Mouse (Mus musculus): ENCODE results near the gene Tmem245. TPM values are rescaled to one million over a fixed set of nuclear protein-coding genes. Genes with fewer than 3 reads are reported as not detected.

Gene Tmem245
- polyA plus RNA-seq, 1 experiment from 2014 or later = 6.5 TPM

DNA sequence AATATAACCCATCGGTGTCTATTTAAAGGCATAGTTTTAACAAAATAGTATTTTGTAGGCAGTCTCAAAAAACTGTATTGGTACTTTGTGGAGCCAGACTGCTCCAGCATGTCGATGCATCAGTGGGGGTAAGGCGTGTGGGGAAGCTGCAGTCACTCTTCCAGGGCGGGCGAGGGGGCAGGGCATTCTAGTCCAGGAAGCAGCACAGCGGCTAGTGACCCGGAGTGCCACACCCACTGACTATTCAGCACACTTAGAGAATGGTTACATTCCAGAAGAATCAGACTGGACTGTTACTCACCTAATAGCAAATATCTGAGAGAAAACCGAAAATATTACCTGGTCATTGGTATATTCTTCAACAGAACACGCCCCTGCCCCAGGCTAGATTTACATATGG, 10.3 kb upstream of the Tmem245 start:
- H3K27ac ChIP-seq (ENCODE audit: low read depth, low read length) = no peak overlapping the region
- DNase-seq (ENCODE audit: low spot score) (no peak), ATAC-seq (ENCODE audit: low FRiP score) (no peak)
- H3K36me3 ChIP-seq (ENCODE audit: control insufficient read depth, insufficient read depth, low read length) = no peaks in the 10 kb centered on the region
- no peak overlapping the region for H3K4me2 ChIP-seq (replicated peaks; ENCODE audit: low read depth, low read length)
- no peaks in the 10 kb centered on the region for H3K9me3 ChIP-seq (ENCODE audit: control insufficient read depth, low read length)
- no peaks in the 10 kb centered on the region for H3K4me1 ChIP-seq (replicated peaks; ENCODE audit: control insufficient read depth, insufficient read depth, low read length)
- H3K4me3 ChIP-seq (ENCODE audit: low read depth, low read length) = no peak overlapping the region
- H3K27me3 ChIP-seq (ENCODE audit: control insufficient read depth, insufficient read depth, low read length) = no peaks in the 10 kb centered on the region
- 64% methylated on average over 9 of the region's 9 CpGs for WGBS
- H3K9ac ChIP-seq (ENCODE audit: low read depth, low read length) = no peak overlapping the region

DNA sequence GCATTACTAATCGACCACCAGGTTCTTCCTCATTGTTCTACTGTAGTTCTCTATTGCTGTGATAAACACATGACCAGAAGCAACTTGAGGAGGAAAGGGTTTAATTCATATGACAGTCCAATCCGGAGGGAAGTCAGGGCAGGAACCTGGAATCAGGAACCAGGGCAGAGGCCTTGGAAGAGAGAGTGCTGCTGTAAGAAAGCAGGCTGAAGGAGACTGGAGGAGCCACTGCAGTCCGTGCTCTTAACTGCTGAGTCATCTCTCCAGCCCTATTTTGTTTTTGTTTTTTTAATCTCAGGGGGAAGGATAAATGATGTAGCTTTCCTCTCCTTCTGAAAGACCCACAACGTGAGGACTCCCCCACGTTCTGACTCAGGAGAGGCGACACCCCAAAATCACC, 6.0 kb upstream of the Tmem245 start:
- Histone ChIP-seq H3K36me3 (ENCODE audit: control insufficient read depth, insufficient read depth, low read length) (no peaks in the 10 kb centered on the region), H3K27ac (ENCODE audit: low read depth, low read length) (no peak overlapping the region), H3K4me2 (replicated peaks; ENCODE audit: low read depth, low read length) (no peak overlapping the region), H3K27me3 (ENCODE audit: control insufficient read depth, insufficient read depth, low read length) (no peaks in the 10 kb centered on the region), H3K4me3 (ENCODE audit: low read depth, low read length) (no peak overlapping the region), H3K9ac (ENCODE audit: low read depth, low read length) (no peak overlapping the region), H3K9me3 (ENCODE audit: control insufficient read depth, low read length) (no peaks in the 10 kb centered on the region), H3K4me1 (replicated peaks; ENCODE audit: control insufficient read depth, insufficient read depth, low read length) (no peaks in the 10 kb centered on the region)
- DNase-seq (ENCODE audit: low spot score) (no peak), ATAC-seq (ENCODE audit: low FRiP score) (no peak)
- WGBS = 63% methylated on average over 6 of the region's 6 CpGs

DNA sequence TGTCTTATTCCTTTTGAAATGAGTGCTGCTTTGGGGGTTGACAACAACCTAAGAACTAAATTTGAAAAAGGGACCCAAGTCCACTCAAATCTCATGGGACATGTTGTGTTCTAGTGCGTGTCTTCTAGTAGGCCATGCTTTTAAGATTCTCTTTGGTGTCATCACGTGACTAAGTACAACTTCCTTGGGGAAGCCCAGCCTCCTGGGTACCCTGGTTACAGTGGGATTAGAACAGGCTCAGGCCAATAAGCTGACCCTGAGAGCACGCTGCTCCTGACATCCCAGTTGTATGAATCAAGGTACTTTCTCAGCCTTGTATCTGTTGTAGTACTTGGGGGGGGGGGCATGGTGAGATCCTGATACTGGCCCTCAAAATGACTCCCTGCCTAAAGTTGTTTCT, 4.5 kb upstream of the Tmem245 start:
- H3K36me3 ChIP-seq (ENCODE audit: control insufficient read depth, insufficient read depth, low read length) = no peaks in the 10 kb centered on the region
- no peak overlapping the region for H3K4me3 ChIP-seq (ENCODE audit: low read depth, low read length)
- no peaks in the 10 kb centered on the region for H3K4me1 ChIP-seq (replicated peaks; ENCODE audit: control insufficient read depth, insufficient read depth, low read length)
- 86% methylated on average over 3 of the region's 3 CpGs for WGBS
- no peaks in the 10 kb centered on the region for H3K27me3 ChIP-seq (ENCODE audit: control insufficient read depth, insufficient read depth, low read length)
- no peak overlapping the region for H3K27ac ChIP-seq (ENCODE audit: low read depth, low read length)
- H3K4me2 ChIP-seq (replicated peaks; ENCODE audit: low read depth, low read length) = no peak overlapping the region
- no peak for DNase-seq (ENCODE audit: low spot score)
- no peak for ATAC-seq (ENCODE audit: low FRiP score)
- H3K9me3 ChIP-seq (ENCODE audit: control insufficient read depth, low read length) = no peaks in the 10 kb centered on the region
- no peak overlapping the region for H3K9ac ChIP-seq (ENCODE audit: low read depth, low read length)

DNA sequence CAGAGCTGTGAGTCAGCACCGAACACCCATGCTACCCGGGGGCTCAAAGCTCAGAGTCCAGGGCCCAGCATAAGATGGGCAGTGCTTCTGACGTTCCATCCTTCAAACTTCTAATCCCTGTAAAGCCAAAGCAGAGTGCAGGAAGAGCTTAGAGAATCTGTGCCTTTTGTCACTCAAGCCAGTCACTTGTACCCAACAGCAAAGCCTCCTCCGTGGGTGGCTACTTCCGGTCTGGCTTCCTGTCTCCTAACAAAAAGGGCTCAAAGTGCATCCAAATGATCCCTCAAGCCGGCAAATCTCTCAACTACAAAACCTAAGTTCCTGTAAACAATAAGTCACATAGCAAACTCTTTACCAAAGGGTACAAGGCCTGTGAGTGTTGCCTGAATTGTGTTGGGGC, 2.3 kb upstream of the Tmem245 start:
- H3K36me3 ChIP-seq (ENCODE audit: control insufficient read depth, insufficient read depth, low read length) = no peaks in the 10 kb centered on the region
- no peak overlapping the region for H3K4me3 ChIP-seq (ENCODE audit: low read depth, low read length)
- no peaks in the 10 kb centered on the region for H3K9me3 ChIP-seq (ENCODE audit: control insufficient read depth, low read length)
- no peak overlapping the region for H3K4me2 ChIP-seq (replicated peaks; ENCODE audit: low read depth, low read length)
- H3K9ac ChIP-seq (ENCODE audit: low read depth, low read length) = no peak overlapping the region
- H3K27me3 ChIP-seq (ENCODE audit: control insufficient read depth, insufficient read depth, low read length) = no peaks in the 10 kb centered on the region
- DNase-seq (ENCODE audit: low spot score) (no peak), ATAC-seq (ENCODE audit: low FRiP score) (no peak)
- 76% methylated on average over 6 of the region's 6 CpGs for WGBS
- peaks cover 6% of the 10 kb centered on the region; the same call in 1 of the 2 replicates for H3K4me1 ChIP-seq (replicated peaks; ENCODE audit: control insufficient read depth, insufficient read depth, low read length)
- no peak overlapping the region for H3K27ac ChIP-seq (ENCODE audit: low read depth, low read length)

- peak overlapping the region; percentile 83 for H3K9ac ChIP-seq (ENCODE audit: low read depth, low read length)
- H3K4me3 ChIP-seq (ENCODE audit: low read depth, low read length) = peak overlapping the region; percentile 83
- no peaks in the 10 kb centered on the region for H3K36me3 ChIP-seq (ENCODE audit: control insufficient read depth, insufficient read depth, low read length)
- WGBS = 1% methylated on average over 14 of the region's 14 CpGs
- H3K4me1 ChIP-seq (replicated peaks; ENCODE audit: control insufficient read depth, insufficient read depth, low read length) = peaks cover 6% of the 10 kb centered on the region; the same call in 1 of the 2 replicates
- H3K4me2 ChIP-seq (replicated peaks; ENCODE audit: low read depth, low read length) = peak overlapping the region; percentile 90
- H3K9me3 ChIP-seq (ENCODE audit: control insufficient read depth, low read length) = no peaks in the 10 kb centered on the region
- 0 out of 2 replicates have a peak overlapping the region, but pooled peaks have one; percentile 82 for H3K27ac ChIP-seq (ENCODE audit: low read depth, low read length)
- ATAC-seq (ENCODE audit: low FRiP score) = no peak
- H3K27me3 ChIP-seq (ENCODE audit: control insufficient read depth, insufficient read depth, low read length) = no peaks in the 10 kb centered on the region
- no peak for DNase-seq (ENCODE audit: low spot score)
Observed at GRCm38 (mm10) chr4:56946180-56946579, 1.1 kb downstream of the Tmem245 start.

DNA sequence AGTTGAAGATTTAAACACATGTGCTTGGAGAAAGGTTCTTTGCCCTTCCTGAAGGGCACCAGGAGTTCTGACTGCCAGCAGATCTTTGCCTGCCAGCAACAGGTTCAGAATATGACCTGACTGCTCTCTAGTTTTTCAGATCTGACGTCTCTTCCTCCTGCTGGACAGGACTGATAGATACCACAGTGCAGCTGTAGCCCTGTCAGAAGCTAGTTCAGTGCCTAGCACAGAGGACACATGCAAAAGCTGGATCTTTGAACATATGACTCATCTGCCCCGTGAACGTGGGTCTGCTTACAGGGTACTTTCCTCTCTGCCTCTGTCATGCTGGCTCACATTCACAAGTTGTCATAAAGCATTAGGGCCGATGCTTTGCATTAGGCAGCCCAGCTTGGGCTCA, 3.0 kb downstream of the Tmem245 start:
- no peak for ATAC-seq (ENCODE audit: low FRiP score)
- H3K4me3 ChIP-seq (ENCODE audit: low read depth, low read length) = no peak overlapping the region
- no peak for DNase-seq (ENCODE audit: low spot score)
- H3K4me2 ChIP-seq (replicated peaks; ENCODE audit: low read depth, low read length) = no peak overlapping the region
- H3K9ac ChIP-seq (ENCODE audit: low read depth, low read length) = no peak overlapping the region
- H3K36me3 ChIP-seq (ENCODE audit: control insufficient read depth, insufficient read depth, low read length) = no peaks in the 10 kb centered on the region
- no peak overlapping the region for H3K27ac ChIP-seq (ENCODE audit: low read depth, low read length)
- 76% methylated on average over 4 of the region's 4 CpGs for WGBS
- no peaks in the 10 kb centered on the region for H3K27me3 ChIP-seq (ENCODE audit: control insufficient read depth, insufficient read depth, low read length)
- no peaks in the 10 kb centered on the region for H3K9me3 ChIP-seq (ENCODE audit: control insufficient read depth, low read length)
- peaks cover 6% of the 10 kb centered on the region; the same call in 1 of the 2 replicates for H3K4me1 ChIP-seq (replicated peaks; ENCODE audit: control insufficient read depth, insufficient read depth, low read length)

DNA sequence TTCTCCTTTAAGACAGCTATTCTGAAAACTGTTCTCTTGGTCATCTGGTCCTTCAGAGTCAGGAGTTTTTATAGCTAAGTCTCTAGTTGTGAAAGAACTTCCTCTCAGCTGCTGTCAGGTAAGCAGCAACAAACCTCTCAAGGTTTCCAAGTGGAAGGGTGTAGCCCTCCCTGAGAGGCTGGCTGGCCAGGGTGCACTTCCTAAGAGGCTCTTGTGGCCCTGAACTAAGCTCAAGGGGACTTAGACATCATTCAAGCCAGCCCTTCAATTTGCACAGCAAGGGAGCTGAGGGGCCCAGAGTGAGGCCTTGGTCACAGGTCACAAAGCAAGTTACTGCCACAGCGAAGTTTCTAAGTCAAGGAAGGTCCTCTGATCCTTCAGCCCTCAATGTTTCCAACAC, 4.0 kb downstream of the Tmem245 start:
- H3K9ac ChIP-seq (ENCODE audit: low read depth, low read length) = no peak overlapping the region
- no peak overlapping the region for H3K4me3 ChIP-seq (ENCODE audit: low read depth, low read length)
- peaks cover 6% of the 10 kb centered on the region; the same call in 1 of the 2 replicates for H3K4me1 ChIP-seq (replicated peaks; ENCODE audit: control insufficient read depth, insufficient read depth, low read length)
- DNase-seq (ENCODE audit: low spot score) (no peak), ATAC-seq (ENCODE audit: low FRiP score) (no peak)
- 55% methylated on average over 1 of the region's 1 CpGs for WGBS
- H3K9me3 ChIP-seq (ENCODE audit: control insufficient read depth, low read length) = no peaks in the 10 kb centered on the region
- H3K36me3 ChIP-seq (ENCODE audit: control insufficient read depth, insufficient read depth, low read length) = no peaks in the 10 kb centered on the region
- no peak overlapping the region for H3K4me2 ChIP-seq (replicated peaks; ENCODE audit: low read depth, low read length)
- H3K27ac ChIP-seq (ENCODE audit: low read depth, low read length) = no peak overlapping the region
- no peaks in the 10 kb centered on the region for H3K27me3 ChIP-seq (ENCODE audit: control insufficient read depth, insufficient read depth, low read length)

- Histone ChIP-seq H3K27ac (ENCODE audit: low read depth, low read length) (no peak overlapping the region), H3K4me2 (replicated peaks; ENCODE audit: low read depth, low read length) (no peak overlapping the region), H3K9ac (ENCODE audit: low read depth, low read length) (no peak overlapping the region), H3K4me3 (ENCODE audit: low read depth, low read length) (no peak overlapping the region), H3K9me3 (ENCODE audit: control insufficient read depth, low read length) (no peaks in the 10 kb centered on the region), H3K27me3 (ENCODE audit: control insufficient read depth, insufficient read depth, low read length) (no peaks in the 10 kb centered on the region), H3K36me3 (ENCODE audit: control insufficient read depth, insufficient read depth, low read length) (no peaks in the 10 kb centered on the region), H3K4me1 (replicated peaks; ENCODE audit: control insufficient read depth, insufficient read depth, low read length) (peaks cover 6% of the 10 kb centered on the region; the same call in 1 of the 2 replicates)
- no peak for ATAC-seq (ENCODE audit: low FRiP score)
- no peak for DNase-seq (ENCODE audit: low spot score)
- WGBS = 91% methylated on average over 1 of the region's 1 CpGs
Observed at GRCm38 (mm10) chr4:56942567-56942966, 4.7 kb downstream of the Tmem245 start.

GRCm38 (mm10) chr4:56941481-56941880, 5.8 kb downstream of the Tmem245 start:
- 68% methylated on average over 4 of the region's 4 CpGs for WGBS
- H3K27ac ChIP-seq (ENCODE audit: low read depth, low read length) = no peak overlapping the region

More at GRCm38 (mm10) chr4:56941481-56941880, 5.8 kb downstream of the Tmem245 start:
- ATAC-seq (ENCODE audit: low FRiP score) = no peak
- H3K4me3 ChIP-seq (ENCODE audit: low read depth, low read length) = no peak overlapping the region
- H3K9me3 ChIP-seq (ENCODE audit: control insufficient read depth, low read length) = no peaks in the 10 kb centered on the region
- DNase-seq (ENCODE audit: low spot score) = no peak
- no peak overlapping the region for H3K9ac ChIP-seq (ENCODE audit: low read depth, low read length)
- no peak overlapping the region for H3K4me2 ChIP-seq (replicated peaks; ENCODE audit: low read depth, low read length)
- H3K36me3 ChIP-seq (ENCODE audit: control insufficient read depth, insufficient read depth, low read length) = no peaks in the 10 kb centered on the region
- peaks cover 6% of the 10 kb centered on the region; the same call in 1 of the 2 replicates for H3K4me1 ChIP-seq (replicated peaks; ENCODE audit: control insufficient read depth, insufficient read depth, low read length)
- H3K27me3 ChIP-seq (ENCODE audit: control insufficient read depth, insufficient read depth, low read length) = no peaks in the 10 kb centered on the region
